Mouse (Mus musculus): ENCODE measurements around the gene Fggy.

Fggy gene

DNA sequence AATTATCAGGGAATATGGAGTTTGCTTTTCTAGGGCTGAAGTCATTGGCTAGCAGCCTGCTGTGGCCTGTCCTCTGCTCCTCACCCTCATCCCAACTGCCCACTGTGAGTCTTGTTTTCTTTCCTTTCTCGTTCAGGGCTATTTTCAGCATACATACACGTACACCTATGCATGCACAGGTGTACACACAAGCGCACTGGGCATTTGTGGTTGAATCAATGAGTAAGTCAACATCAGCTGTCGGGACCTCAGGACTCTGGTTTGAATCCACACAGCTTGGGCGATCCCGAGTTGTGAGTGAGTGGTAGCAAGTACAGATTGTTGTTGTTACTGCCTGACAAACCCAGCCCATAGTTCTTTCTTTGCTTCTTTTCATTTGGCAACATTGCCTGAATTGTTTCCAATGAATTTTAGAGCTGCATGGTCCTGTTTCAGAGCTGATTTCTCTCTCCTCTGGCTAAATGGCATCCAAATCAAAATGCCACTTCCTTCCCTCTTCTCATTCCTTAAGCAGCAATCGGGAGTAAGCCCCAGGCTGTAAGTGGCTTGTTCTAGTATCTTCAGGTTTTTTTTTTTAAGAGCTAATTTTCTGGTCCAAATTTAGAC is 109.1 kb downstream of the Fggy start:
- no peak for DNase-seq

GRCm38 (mm10) chr4:95666896-95667295 is 109.6 kb downstream of the Fggy start:
- no peak for DNase-seq

GRCm38 (mm10) chr4:95667595-95667994 is 110.3 kb downstream of the Fggy start:
- DNase-seq, result no peak

DNA sequence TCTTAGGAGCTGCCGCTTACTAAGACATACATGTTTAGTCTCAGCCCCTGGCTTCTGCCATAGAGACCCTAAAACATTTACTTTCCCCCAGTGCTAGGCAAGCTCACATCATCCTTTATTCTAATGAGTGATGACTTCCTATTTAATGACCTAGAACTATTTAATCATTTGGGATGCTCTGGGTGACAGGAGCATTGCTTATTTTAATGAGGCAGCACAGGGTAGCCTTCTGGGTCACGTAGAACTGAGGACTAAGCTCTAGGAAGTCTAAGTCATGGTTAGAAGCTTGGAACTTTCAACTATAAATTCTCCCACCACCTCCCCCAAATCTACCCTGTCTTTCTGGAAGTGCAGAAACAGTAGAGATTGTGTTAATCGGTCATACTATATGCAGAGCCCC is 111.2 kb downstream of the Fggy start:
- no peak for DNase-seq

GRCm38 (mm10) chr4:95669336-95669735 is 112.0 kb downstream of the Fggy start:
- DNase-seq, result no peak

DNA sequence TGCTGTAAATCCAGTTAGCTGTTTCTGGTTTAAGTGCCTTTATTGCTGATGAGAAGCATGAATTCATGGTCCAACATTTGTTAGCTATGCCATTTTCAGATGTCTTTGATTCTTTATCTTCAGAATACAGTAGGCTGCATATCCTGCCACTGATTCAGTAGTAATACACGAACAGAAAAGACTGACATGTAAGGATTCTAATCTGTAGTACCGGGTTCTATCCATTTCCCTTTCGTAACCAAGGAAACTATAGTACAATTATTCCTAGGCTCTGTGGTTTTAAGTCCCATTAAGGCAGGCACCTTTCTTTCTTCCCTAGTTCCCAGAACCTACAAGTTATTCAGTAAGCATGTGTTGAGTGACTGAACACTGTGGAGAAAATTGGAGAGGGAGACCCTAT is 113.3 kb downstream of the Fggy start:
- no peak for DNase-seq

GRCm38 (mm10) chr4:95672039-95672438 is 114.7 kb downstream of the Fggy start:
- no peak for DNase-seq

- no peak for DNase-seq
Measured at GRCm38 (mm10) chr4:95676390-95676789, 119.1 kb downstream of the Fggy start.

DNA sequence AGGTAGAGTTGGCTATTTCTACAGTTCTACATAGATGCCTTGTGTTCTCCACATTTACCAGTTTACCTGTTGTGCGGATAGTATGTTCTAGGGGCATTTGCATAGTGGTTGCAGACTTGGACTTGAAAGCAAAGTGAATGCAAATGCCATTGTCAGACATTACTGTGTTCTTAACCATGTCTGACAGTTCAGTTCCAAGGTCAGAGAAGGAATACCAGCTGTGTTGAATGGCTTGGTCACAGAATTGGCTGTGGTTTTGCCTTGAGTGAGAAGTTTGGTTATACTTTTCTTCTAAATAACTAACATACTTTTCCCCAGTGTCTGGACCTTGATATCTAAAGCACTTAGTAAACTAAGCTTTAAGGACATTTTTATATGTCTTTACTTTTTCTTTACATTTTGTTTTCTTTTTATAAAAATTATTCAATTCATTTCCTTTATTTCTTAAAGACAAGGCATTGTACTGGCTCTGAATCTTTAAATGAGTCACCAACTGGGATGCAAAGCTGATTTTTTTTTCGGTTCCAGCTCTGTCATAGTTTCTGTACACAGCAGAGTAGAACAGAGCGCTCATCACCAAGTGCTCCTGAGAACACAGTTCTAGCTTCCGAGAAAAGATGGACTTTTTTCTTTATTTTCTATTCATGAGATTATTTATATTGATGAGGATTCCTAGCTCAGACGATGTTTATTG is 123.6 kb downstream of the Fggy start:
- DNase-seq, result no peak

DNA sequence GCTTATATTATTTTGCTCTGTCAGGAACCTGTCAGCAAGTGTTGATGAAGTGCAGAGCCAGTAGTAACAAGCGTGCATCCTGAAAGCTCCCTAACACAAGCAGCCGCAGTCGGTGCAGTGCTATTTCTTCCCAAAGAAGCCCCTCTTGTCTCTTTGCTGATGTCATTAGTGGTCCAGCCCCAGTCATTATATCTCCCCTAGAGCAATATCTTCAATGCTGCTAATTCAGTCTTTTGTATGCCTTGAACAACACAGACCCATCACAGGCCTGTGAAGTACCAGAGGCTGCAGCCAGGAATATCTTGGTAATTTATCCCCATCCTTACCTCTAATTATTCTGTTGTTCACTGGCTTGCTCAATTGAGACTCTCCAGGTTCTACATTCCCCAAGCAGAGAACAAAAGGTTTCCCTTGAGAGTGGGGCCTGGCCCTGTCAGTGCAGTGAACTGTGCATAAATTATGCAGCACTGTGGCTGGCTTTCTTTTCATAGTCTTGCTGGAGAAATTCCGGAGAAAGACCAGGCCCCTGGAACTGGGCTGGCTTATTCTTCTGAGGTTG is 127.3 kb downstream of the Fggy start:
- DNase-seq, result peak; percentile 38

GRCm38 (mm10) chr4:95686775-95687174 is 129.5 kb downstream of the Fggy start:
- no peak for DNase-seq

DNA sequence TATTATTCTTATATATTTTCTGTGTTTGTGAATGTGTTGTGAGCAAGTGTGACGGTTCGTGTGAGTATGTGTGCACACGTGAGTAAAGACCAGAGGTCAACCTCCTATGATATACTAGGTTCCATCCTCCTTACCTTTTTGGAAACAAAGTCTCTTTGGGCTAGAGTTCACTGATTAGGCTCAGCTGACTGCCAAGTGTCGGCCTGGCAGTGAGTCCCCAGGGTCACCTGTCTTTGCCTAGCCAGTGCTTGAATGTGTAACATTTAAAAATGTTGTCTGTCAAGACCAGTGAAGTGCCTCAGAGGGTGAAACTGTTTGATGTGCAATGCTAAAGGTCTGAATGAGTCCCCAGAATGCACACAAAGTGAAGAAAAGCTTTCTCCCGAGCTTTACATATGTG is 130.0 kb downstream of the Fggy start:
- no peak for DNase-seq

GRCm38 (mm10) chr4:95688159-95688558 is 130.9 kb downstream of the Fggy start:
- DNase-seq, result no peak

DNA sequence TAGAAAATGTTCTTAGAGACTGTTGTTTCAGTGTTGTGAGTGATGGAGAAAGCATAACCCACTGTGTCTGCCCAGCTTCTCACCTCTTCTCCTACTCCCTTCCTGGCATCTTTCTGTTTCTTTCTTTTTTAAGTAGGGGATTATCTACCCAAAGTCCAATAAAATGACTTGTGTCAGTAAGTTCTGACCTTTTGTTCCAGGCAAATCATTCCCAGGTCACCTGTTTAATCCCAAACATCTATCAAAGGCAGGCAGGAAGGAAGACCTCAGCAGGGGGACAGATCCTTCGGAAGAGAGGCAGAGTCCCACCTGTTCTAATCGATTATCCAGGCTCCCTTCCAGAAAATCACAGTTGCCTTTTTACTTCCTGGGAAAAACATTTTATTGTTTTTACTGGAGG is 143.1 kb downstream of the Fggy start:
- DNase-seq, result no peak

DNA sequence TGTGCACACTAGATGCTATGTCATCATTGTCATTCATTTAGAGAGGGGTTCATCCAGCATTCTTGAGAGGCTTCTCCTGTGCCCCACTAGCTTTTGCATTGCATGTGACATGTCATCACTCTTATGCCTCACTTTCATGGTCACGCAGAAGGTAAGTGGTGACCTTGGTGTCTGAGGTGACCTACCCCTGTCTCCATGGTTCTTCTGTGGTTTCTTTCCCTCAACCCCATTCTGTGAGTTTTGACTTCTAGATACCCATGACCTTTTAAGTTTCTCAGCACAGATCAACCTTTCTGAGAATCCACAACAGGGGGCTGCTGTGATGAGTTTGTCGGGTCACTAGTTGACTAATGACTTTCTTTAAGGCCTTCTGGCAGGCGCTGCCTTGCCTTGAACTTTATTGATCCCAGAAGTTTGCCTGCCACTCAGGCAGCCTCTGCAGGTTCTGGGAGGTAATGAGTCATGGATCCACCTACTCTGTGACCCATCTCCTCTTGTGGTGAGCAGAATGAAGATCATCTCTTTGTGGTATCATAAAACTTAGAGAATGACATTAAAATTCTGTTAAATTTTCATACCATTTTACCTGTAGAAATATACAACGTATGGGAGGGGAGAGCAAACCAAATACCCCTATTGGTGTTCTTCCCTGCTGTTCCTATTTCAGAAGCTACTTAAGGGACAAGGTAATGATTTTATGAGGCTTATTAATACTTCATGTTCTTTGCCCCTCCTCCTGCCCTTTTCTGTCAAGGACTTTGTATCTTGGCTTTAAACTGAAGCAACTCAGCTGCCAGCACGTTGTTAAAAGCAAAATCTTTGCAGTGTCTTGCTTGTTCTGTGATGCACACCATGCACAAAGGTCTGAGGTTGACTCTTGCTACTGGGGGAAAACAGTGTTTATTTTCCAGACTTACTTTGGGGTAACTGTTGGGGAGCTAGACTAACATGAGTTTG is 150.9 kb downstream of the Fggy start:
- no peak for DNase-seq

GRCm38 (mm10) chr4:95709750-95710149 is 152.4 kb downstream of the Fggy start:
- DNase-seq, result no peak

- DNase-seq, result no peak
Measured at GRCm38 (mm10) chr4:95712802-95713201, 155.5 kb downstream of the Fggy start.

DNA sequence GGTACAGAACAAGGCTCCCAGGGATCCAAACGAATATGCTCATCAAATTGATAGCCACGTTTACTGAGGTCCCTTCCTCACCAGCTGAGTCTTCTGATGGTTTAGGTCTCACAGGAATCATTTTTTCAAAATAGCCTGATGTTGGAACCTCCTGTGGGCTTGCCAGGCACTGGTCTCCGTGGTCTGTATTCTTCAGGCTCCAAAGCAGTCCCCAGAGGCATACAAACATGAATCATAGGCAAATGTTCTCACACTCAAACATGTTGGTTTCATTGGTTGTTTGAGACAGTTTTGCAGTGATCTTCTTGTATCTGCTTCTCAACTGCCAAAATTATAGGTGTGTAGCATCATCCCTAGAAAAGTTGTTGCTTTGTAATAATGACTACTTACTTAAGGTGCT is 156.0 kb downstream of the Fggy start:
- DNase-seq, result no peak

GRCm38 (mm10) chr4:95716137-95716536 is 158.8 kb downstream of the Fggy start:
- no peak for DNase-seq

- no peak for DNase-seq
Measured at GRCm38 (mm10) chr4:95723615-95724014, 166.3 kb downstream of the Fggy start.

GRCm38 (mm10) chr4:95726361-95726760 is 169.1 kb downstream of the Fggy start:
- no peak for DNase-seq

GRCm38 (mm10) chr4:95729142-95729826 is 172.0 kb downstream of the Fggy start:
- no peak for DNase-seq

GRCm38 (mm10) chr4:95731110-95731509 is 173.8 kb downstream of the Fggy start:
- DNase-seq, result no peak
